In genomic region chr13:44582767-44583085, GRCm38 (mm10) we compare ENCODE assay signal across 10 mouse cellular contexts.
DNase-seq lines count a peak whose midpoint lies in the region; ATAC-seq and TF ChIP-seq lines count a peak whose summit lies in the region.
"Had no signal": no experiment of that assay in that cellular context is flagged by ENCODE, and none has a peak within 500 bp of the region (broad histone marks: within the 10 kb centered on the region; RNA-seq: fewer than 3 reads in every experiment).

No protein-coding gene starts in this region.

- no peak overlapping the region for H3K4me3 ChIP-seq in liver, postnatal 0 days (ENCODE audit: low read depth, low read length)
- H3K4me3 ChIP-seq in liver, embryonic 11.5 days (ENCODE audit: low read depth, low read length), result no peak overlapping the region
- H3K4me3 ChIP-seq in midbrain, embryonic 11.5 days (ENCODE audit: low read depth, low read length), result no peak overlapping the region; the same call in 1 of the 2 replicates
- H3K4me3 ChIP-seq: liver, embryonic 15.5 days had no signal

- H3K4me2 ChIP-seq in liver, postnatal 0 days (ENCODE audit: low read depth, low read length), result peak overlapping the region; percentile 44; the same call in 1 of the 2 replicates
- H3K4me2 ChIP-seq in liver, embryonic 11.5 days, result no peak overlapping the region
- peak overlapping the region; percentile 37 for H3K4me2 ChIP-seq in midbrain, embryonic 11.5 days

- DNase-seq in liver, postnatal 0 days, result no peak
- DNase-seq in liver, embryonic 11.5 days (ENCODE audit: low spot score), result no peak
- peak; percentile 55 for DNase-seq in forelimb bud, embryonic 11.5 days (ENCODE audit: low read depth, low spot score)
- no peak for DNase-seq in midbrain, embryonic 11.5 days (ENCODE audit: low spot score, missing footprints)
- no peak for DNase-seq in frontal cortex, postnatal 25 days (ENCODE audit: low spot score in 2 of 2)
- no peak for DNase-seq in retina, postnatal 1 day
- DNase-seq in urinary bladder, postnatal 4 days (ENCODE audit: low spot score in 2 of 2), result no peak
- DNase-seq: gastrocnemius, postnatal 14 days; right cerebral cortex, adult 18-20 months had no signal

- WGBS in liver, postnatal 0 days (ENCODE audit: insufficient replicate concordance), result 47% methylated on average over 2 of the region's 2 CpGs
- 24% methylated on average over 2 of the region's 2 CpGs for WGBS in liver, embryonic 11.5 days
- 16% methylated on average over 2 of the region's 2 CpGs for WGBS in midbrain, embryonic 11.5 days

- H3K36me3 ChIP-seq in liver, postnatal 0 days (replicated peaks; ENCODE audit: insufficient read depth, low read length), result no peaks in the 10 kb centered on the region
- no peaks in the 10 kb centered on the region for H3K36me3 ChIP-seq in liver, embryonic 11.5 days (ENCODE audit: control insufficient read depth, insufficient read depth, low read length)
- H3K36me3 ChIP-seq in midbrain, embryonic 11.5 days (ENCODE audit: control insufficient read depth, insufficient read depth, low read length), result no peaks in the 10 kb centered on the region
- H3K36me3 ChIP-seq: liver, embryonic 15.5 days had no signal

- no peak overlapping the region for H3K9ac ChIP-seq in liver, postnatal 0 days (replicated peaks)
- H3K9ac ChIP-seq in liver, embryonic 11.5 days (ENCODE audit: low read depth, low read length), result no peak overlapping the region
- no peak overlapping the region for H3K9ac ChIP-seq in midbrain, embryonic 11.5 days (ENCODE audit: low read length)
- H3K9ac ChIP-seq: liver, embryonic 15.5 days had no signal

- TF ChIP-seq CTCF in liver, postnatal 0 days (IDR thresholded peaks at IDR 0.05; ENCODE audit: low read depth), result no peak

- ATAC-seq in liver, postnatal 0 days, result no peak
- no peak for ATAC-seq in liver, embryonic 11.5 days (replicated peaks; ENCODE audit: low FRiP score)
- no peak for ATAC-seq in midbrain, embryonic 11.5 days (ENCODE audit: low FRiP score)

- no peaks in the 10 kb centered on the region for H3K27me3 ChIP-seq in liver, postnatal 0 days (ENCODE audit: insufficient read depth, low read length)
- no peaks in the 10 kb centered on the region for H3K27me3 ChIP-seq in liver, embryonic 11.5 days (replicated peaks; ENCODE audit: control insufficient read depth, insufficient read depth, low read length)
- peaks cover 3% of the 10 kb centered on the region; the same call in 1 of the 2 replicates for H3K27me3 ChIP-seq in midbrain, embryonic 11.5 days (ENCODE audit: control insufficient read depth, insufficient read depth, low read length)

- TF ChIP-seq EP300 in liver, postnatal 0 days (IDR thresholded peaks at IDR 0.05; ENCODE audit: low read depth), result no peak

- peaks cover 3% of the 10 kb centered on the region; the same call in 1 of the 2 replicates for H3K9me3 ChIP-seq in liver, postnatal 0 days (ENCODE audit: low read length)
- no peaks in the 10 kb centered on the region for H3K9me3 ChIP-seq in liver, embryonic 11.5 days (ENCODE audit: control insufficient read depth, low read length)
- H3K9me3 ChIP-seq in midbrain, embryonic 11.5 days (ENCODE audit: control insufficient read depth, low read length), result peaks cover 6% of the 10 kb centered on the region; the same call in 1 of the 2 replicates
- H3K9me3 ChIP-seq: liver, embryonic 15.5 days had no signal

- H3K4me1 ChIP-seq in liver, postnatal 0 days (ENCODE audit: insufficient read depth), result peaks cover 3% of the 10 kb centered on the region; the same call in 1 of the 2 replicates
- peaks cover 23% of the 10 kb centered on the region for H3K4me1 ChIP-seq in liver, embryonic 11.5 days (replicated peaks; ENCODE audit: control insufficient read depth, insufficient read depth, low read length)
- peaks cover 16% of the 10 kb centered on the region for H3K4me1 ChIP-seq in midbrain, embryonic 11.5 days (ENCODE audit: control insufficient read depth, insufficient read depth, low read length)

- no peak overlapping the region for H3K27ac ChIP-seq in liver, postnatal 0 days (ENCODE audit: low read depth)
- no peak overlapping the region for H3K27ac ChIP-seq in liver, embryonic 11.5 days (ENCODE audit: low read depth, low read length)
- H3K27ac ChIP-seq in midbrain, embryonic 11.5 days (ENCODE audit: low read depth, low read length), result no peak overlapping the region
- H3K27ac ChIP-seq: liver, embryonic 15.5 days had no signal
